In genomic region chr8:106011643-106011986, GRCm38 (mm10) we compare ENCODE assay signal across 8 mouse cellular contexts. TPM values are rescaled to one million over a fixed set of nuclear protein-coding genes. Genes with fewer than 3 reads are reported as not detected.
DNase-seq lines count a peak whose midpoint lies in the region; ATAC-seq and TF ChIP-seq lines count a peak whose summit lies in the region.

Gene Ddx28, minus strand, starts transcription at chr8:106011882.

- peak; percentile 30 for ATAC-seq in liver, embryonic 13.5 days (ENCODE audit: low read depth)

- peak within 1 kb of the TSS; percentile 78 for H3K4me3 ChIP-seq in cerebellum, adult 2 months (replicated peaks; ENCODE audit: insufficient read depth, low read depth, low read length)
- peak within 1 kb of the TSS; percentile 87 for H3K4me3 ChIP-seq in spleen, adult 2 months (ENCODE audit: extremely low read depth, insufficient read depth, insufficient read length)
- peak within 1 kb of the TSS; percentile 100 for H3K4me3 ChIP-seq in hindbrain, embryonic 10.5 days
- peak within 1 kb of the TSS; percentile 93 for H3K4me3 ChIP-seq in liver, embryonic 13.5 days (replicated peaks)

- peak within 1 kb of the TSS; percentile 98 for H3K4me2 ChIP-seq in liver, embryonic 13.5 days

- no peaks in the 10 kb centered on the region for H3K36me3 ChIP-seq in spleen, adult 2 months (ENCODE audit: control insufficient read depth, insufficient read depth, low read length)
- peaks cover 28% of the 10 kb centered on the region for H3K36me3 ChIP-seq in hindbrain, embryonic 10.5 days
- H3K36me3 ChIP-seq in liver, embryonic 13.5 days = peaks cover 7% of the 10 kb centered on the region; the same call in 1 of the 2 replicates

- peak within 1 kb of the TSS; percentile 94 for H3K9ac ChIP-seq in liver, embryonic 13.5 days

- DNase-seq in cerebellum, adult 2 months = no peak
- DNase-seq in cerebellum, postnatal 14 days = no peak
- DNase-seq in spleen, adult 2 months (ENCODE audit: low read depth in 1 of 2, low spot score in 2 of 2) = no peak
- DNase-seq in spleen, postnatal 10 days (ENCODE audit: low spot score in 2 of 2) = no peak
- no peak for DNase-seq in hindbrain, embryonic 10.5 days (ENCODE audit: low spot score)
- no peak for DNase-seq in liver, embryonic 13.5 days
- no peak for DNase-seq in right cerebral cortex, postnatal 25 days
- no peak for DNase-seq in ovary, postnatal 36 days (ENCODE audit: low spot score)

- peaks cover 8% of the 10 kb centered on the region for H3K4me1 ChIP-seq in cerebellum, adult 2 months (ENCODE audit: control insufficient read depth, insufficient read depth, low read length)
- peaks cover 4% of the 10 kb centered on the region; the same call in 1 of the 2 replicates for H3K4me1 ChIP-seq in spleen, adult 2 months (ENCODE audit: control insufficient read depth, insufficient read depth, insufficient read length)
- peaks cover 23% of the 10 kb centered on the region for H3K4me1 ChIP-seq in hindbrain, embryonic 10.5 days (replicated peaks)
- peaks cover 65% of the 10 kb centered on the region for H3K4me1 ChIP-seq in liver, embryonic 13.5 days (replicated peaks)

- no peak for TF ChIP-seq POLR2A in cerebellum, adult 2 months (IDR thresholded peaks at IDR 0.05; ENCODE audit: borderline replicate concordance, insufficient read depth, low read length)
- no peak for TF ChIP-seq POLR2A in spleen, adult 2 months (IDR thresholded peaks at IDR 0.05; ENCODE audit: low read depth, low read length)

- peak within 1 kb of the TSS; percentile 31 for H3K27ac ChIP-seq in cerebellum, adult 2 months (ENCODE audit: insufficient read depth, low read length)
- peak within 1 kb of the TSS; percentile 50 for H3K27ac ChIP-seq in spleen, adult 2 months (ENCODE audit: insufficient read depth, low read length)
- H3K27ac ChIP-seq in hindbrain, embryonic 10.5 days = peak within 1 kb of the TSS; percentile 93
- H3K27ac ChIP-seq in liver, embryonic 13.5 days = peak within 1 kb of the TSS; percentile 87

- H3K27me3 ChIP-seq in cerebellum, adult 2 months (ENCODE audit: control insufficient read depth, insufficient read depth, low read length) = no peaks in the 10 kb centered on the region
- no peaks in the 10 kb centered on the region for H3K27me3 ChIP-seq in spleen, adult 2 months (ENCODE audit: control insufficient read depth, insufficient read depth, low read length)
- H3K27me3 ChIP-seq in hindbrain, embryonic 10.5 days (ENCODE audit: insufficient read depth, poor library complexity, severe bottlenecking) = no peaks in the 10 kb centered on the region
- H3K27me3 ChIP-seq in liver, embryonic 13.5 days = no peaks in the 10 kb centered on the region

- H3K9me3 ChIP-seq in hindbrain, embryonic 10.5 days = no peaks in the 10 kb centered on the region
- no peaks in the 10 kb centered on the region for H3K9me3 ChIP-seq in liver, embryonic 13.5 days (replicated peaks)

- under 1% methylated on average over 6 of the region's 6 CpGs for WGBS in cerebellum, adult 2 months
- 2% methylated on average over 6 of the region's 6 CpGs for WGBS in spleen, adult 2 months
- 3% methylated on average over 6 of the region's 6 CpGs for WGBS in hindbrain, embryonic 10.5 days
- under 1% methylated on average over 6 of the region's 6 CpGs for WGBS in liver, embryonic 13.5 days (ENCODE audit: insufficient replicate concordance)

- no peak for TF ChIP-seq CTCF in cerebellum, adult 2 months (IDR thresholded peaks at IDR 0.05; ENCODE audit: borderline replicate concordance, insufficient read depth, low read depth, low read length)
- no peak for TF ChIP-seq CTCF in spleen, adult 2 months (IDR thresholded peaks at IDR 0.05; ENCODE audit: extremely low read depth, insufficient read depth, insufficient read length, insufficient replicate concordance)

RNA-seq across cellular contexts. Expression of gene Ddx28, which starts in this region (rescaled TPM):
- polyA plus RNA-seq in cerebellum, adult 2 months (2012; rRNA removed) = 15.2 and 16.0 TPM in 2 replicates
- polyA plus RNA-seq in spleen, adult 2 months (2012; rRNA removed) = 6.6 and 9.5 TPM in 2 replicates
- 22.4 and 24.4 TPM in 2 replicates for polyA plus RNA-seq in hindbrain, embryonic 10.5 days (2016; fragmentation: Nextera tagmentation; extraction: Ambion mirVana)
- polyA plus RNA-seq in liver, embryonic 13.5 days (2015; fragmentation: Nextera tagmentation; extraction: Ambion mirVana) = 12.9 and 13.2 TPM in 2 replicates

Comparison
In these comparisons a context has a peak if more than half of its experiments do, and no peak if none do; other contexts are left out.
1. H3K27ac ChIP-seq: peak in every context shown above with its lines; median percentile 93 in hindbrain, embryonic 10.5 days; 87 in liver, embryonic 13.5 days; 50 in spleen, adult 2 months; 31 in cerebellum, adult 2 months.